Mouse (Mus musculus): ENCODE data around the gene Fam71f1. TPM values are rescaled to one million over a fixed set of nuclear protein-coding genes. Genes with fewer than 3 reads are reported as not detected.

Fam71f1 gene
- polyA plus RNA-seq (2015; fragmentation: Nextera tagmentation; extraction: Ambion mirVana): not detected in 2 replicates

- H3K27ac ChIP-seq: no peak within 1 kb of the TSS
- 0 out of 2 replicates have a peak, but pooled peaks cover 5% of the 10 kb centered on the region for H3K4me1 ChIP-seq (replicated peaks)
- no peaks in the 10 kb centered on the region for H3K27me3 ChIP-seq (replicated peaks)
- 53% methylated on average over 5 of the region's 5 CpGs for WGBS
- peak; percentile 55; the same call in 1 of the 2 replicates for ATAC-seq
- H3K9ac ChIP-seq: no peak within 1 kb of the TSS
- H3K4me2 ChIP-seq (replicated peaks): no peak within 1 kb of the TSS
- H3K4me3 ChIP-seq (replicated peaks): no peak within 1 kb of the TSS
- no peaks in the 10 kb centered on the region for H3K36me3 ChIP-seq
- H3K9me3 ChIP-seq: no peaks in the 10 kb centered on the region
Observed at GRCm38 (mm10) chr6:29318879-29319278, at the start of gene Fam71f1. Gene Fam71f1, plus strand, starts transcription at chr6:29319140.

GRCm38 (mm10) chr6:29270961-29271360 lies 48.0 kb upstream of the Fam71f1 start:
- H3K27ac ChIP-seq: no peak overlapping the region
- ATAC-seq: peak; percentile 52
- peaks cover 11% of the 10 kb centered on the region for H3K4me1 ChIP-seq (replicated peaks)
- H3K27me3 ChIP-seq (replicated peaks): no peaks in the 10 kb centered on the region
- 4% methylated on average over 8 of the region's 8 CpGs for WGBS
- no peaks in the 10 kb centered on the region for H3K9me3 ChIP-seq
- no peak overlapping the region for H3K9ac ChIP-seq
- no peaks in the 10 kb centered on the region; the same call in 1 of the 2 replicates for H3K36me3 ChIP-seq
- peak overlapping the region; percentile 44 for H3K4me2 ChIP-seq (replicated peaks)
- peak overlapping the region; percentile 11; the same call in 1 of the 2 replicates for H3K4me3 ChIP-seq (replicated peaks)

DNA sequence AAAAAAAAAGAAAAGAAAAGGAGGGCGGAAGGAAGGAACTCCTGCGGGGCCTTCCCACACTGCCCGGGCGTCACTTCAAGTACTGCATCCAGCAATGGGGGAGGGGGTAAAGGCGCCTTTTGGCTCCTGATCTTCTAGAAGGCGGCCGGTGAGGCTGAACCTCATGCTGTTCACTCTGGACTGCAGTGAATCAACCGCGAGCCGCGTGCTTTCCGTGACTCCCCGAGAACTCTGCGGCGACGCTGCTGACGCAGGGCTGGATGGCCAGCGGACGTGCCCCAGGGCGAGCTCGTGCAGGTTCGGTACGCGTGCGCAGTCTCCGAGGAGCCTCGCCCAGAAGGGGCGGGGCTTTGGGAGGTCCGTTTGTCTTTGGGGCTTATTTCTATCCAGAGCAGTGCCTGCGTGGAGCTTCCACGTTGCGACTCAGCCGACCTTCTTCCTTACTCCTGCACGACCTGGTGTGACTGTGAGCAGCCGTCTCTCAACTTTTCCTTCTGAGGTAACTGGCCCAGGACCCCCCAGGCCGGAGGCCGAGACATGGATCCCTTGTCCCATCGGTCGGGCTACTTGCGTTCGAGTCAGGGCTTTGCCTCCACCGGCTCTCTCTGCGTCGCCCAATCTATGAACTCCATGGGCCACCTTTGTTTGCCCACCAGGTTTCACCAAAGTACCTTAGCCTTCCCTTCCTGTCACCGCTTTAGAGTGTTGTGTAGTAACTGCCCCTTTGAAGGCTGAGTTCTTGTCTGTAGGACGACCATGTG lies 46.4 kb upstream of the Fam71f1 start, which contains the start of gene Hilpda:
Gene Hilpda, plus strand, starts transcription at position 177 of the 761 bp plus-strand sequence.
- peak; percentile 97 for ATAC-seq
- no peaks in the 10 kb centered on the region; the same call in 1 of the 2 replicates for H3K36me3 ChIP-seq
- peak within 1 kb of the TSS; percentile 67 for H3K4me3 ChIP-seq (replicated peaks)

GRCm38 (mm10) chr6:29276746-29277145 lies 42.2 kb upstream of the Fam71f1 start:
- no peak for ATAC-seq
- Histone ChIP-seq H3K9me3 (no peaks in the 10 kb centered on the region), H3K4me2 (replicated peaks) (no peak overlapping the region), H3K36me3 (no peaks in the 10 kb centered on the region; the same call in 1 of the 2 replicates), H3K4me1 (replicated peaks) (peaks cover 6% of the 10 kb centered on the region; the same call in 1 of the 2 replicates), H3K9ac (no peak overlapping the region), H3K27ac (no peak overlapping the region), H3K4me3 (replicated peaks) (no peak overlapping the region), H3K27me3 (replicated peaks) (no peaks in the 10 kb centered on the region)
- WGBS: 77% methylated on average over 5 of the region's 5 CpGs

More for the DNA sequence above, 46.4 kb upstream of the Fam71f1 start, which contains the start of gene Hilpda:
- H3K9me3 ChIP-seq: no peaks in the 10 kb centered on the region
- no peaks in the 10 kb centered on the region for H3K27me3 ChIP-seq (replicated peaks)
- H3K9ac ChIP-seq: peak within 1 kb of the TSS; percentile 74
- WGBS: under 1% methylated on average over 46 of the region's 46 CpGs
- H3K4me2 ChIP-seq (replicated peaks): peak within 1 kb of the TSS; percentile 79
- H3K4me1 ChIP-seq (replicated peaks): peaks cover 11% of the 10 kb centered on the region
- H3K27ac ChIP-seq: peak within 1 kb of the TSS; percentile 89

DNA sequence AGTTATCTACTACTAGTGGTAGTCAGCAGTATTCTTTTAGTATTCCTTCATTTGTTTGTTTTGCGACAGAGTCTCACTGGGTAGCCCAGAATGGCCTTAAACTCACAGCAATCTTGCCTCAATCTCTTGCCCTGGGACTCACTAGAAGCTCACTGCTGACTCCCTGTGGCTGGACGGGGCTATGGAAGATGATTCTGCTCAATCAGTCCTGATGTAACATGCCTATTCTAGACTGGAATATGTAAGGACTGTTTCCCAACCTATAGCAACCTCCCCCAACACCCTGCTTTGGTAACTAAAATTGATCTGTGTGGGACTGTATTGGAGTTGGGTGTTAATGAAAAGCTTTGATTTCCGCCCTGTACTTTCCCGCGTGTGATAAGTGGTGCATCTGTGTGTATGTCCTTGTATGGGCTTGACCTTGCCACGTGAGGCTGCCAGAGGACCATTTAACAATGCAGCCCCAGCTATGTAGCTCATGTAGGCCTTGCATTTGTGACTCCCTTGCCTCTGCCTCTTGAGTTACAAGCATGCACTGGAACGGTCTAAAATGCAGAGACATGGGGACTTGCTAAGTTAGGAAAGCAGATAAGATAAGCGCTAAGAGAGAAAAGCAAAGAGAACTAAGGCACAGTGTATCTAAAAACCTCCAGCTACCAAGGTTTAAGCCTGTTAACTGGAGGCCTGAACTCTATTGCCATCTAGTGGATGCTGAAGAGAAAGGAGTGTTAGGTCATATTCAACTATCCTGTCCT lies 40.2 kb upstream of the Fam71f1 start:
- H3K4me2 ChIP-seq (replicated peaks): no peak overlapping the region
- H3K27ac ChIP-seq: no peak overlapping the region
- 26% methylated on average over 8 of the region's 8 CpGs for WGBS

GRCm38 (mm10) chr6:29279293-29279692 lies 39.6 kb upstream of the Fam71f1 start, which contains the start of gene Fam71f2:
Gene Fam71f2, plus strand, starts transcription at chr6:29279593.
- Histone ChIP-seq H3K4me3 (replicated peaks) (no peak within 1 kb of the TSS), H3K9ac (no peak within 1 kb of the TSS), H3K27ac (no peak within 1 kb of the TSS), H3K4me1 (replicated peaks) (no peaks in the 10 kb centered on the region), H3K4me2 (replicated peaks) (no peak within 1 kb of the TSS), H3K27me3 (replicated peaks) (no peaks in the 10 kb centered on the region), H3K36me3 (no peaks in the 10 kb centered on the region; the same call in 1 of the 2 replicates), H3K9me3 (no peaks in the 10 kb centered on the region)
- 81% methylated on average over 8 of the region's 8 CpGs for WGBS
- no peak for ATAC-seq

More for the DNA sequence above, 40.2 kb upstream of the Fam71f1 start:
- Histone ChIP-seq H3K4me3 (replicated peaks) (no peak overlapping the region), H3K27me3 (replicated peaks) (no peaks in the 10 kb centered on the region), H3K9ac (no peak overlapping the region), H3K9me3 (no peaks in the 10 kb centered on the region), H3K36me3 (no peaks in the 10 kb centered on the region; the same call in 1 of the 2 replicates), H3K4me1 (replicated peaks) (0 out of 2 replicates have a peak, but pooled peaks cover 1% of the 10 kb centered on the region)
- peak; percentile 80 for ATAC-seq

- H3K27me3 ChIP-seq (replicated peaks): no peaks in the 10 kb centered on the region
- H3K9me3 ChIP-seq: no peaks in the 10 kb centered on the region
- no peaks in the 10 kb centered on the region for H3K36me3 ChIP-seq
- H3K9ac ChIP-seq: no peak overlapping the region
- H3K4me1 ChIP-seq (replicated peaks): no peaks in the 10 kb centered on the region
- WGBS: 36% methylated on average over 7 of the region's 7 CpGs
- no peak overlapping the region for H3K4me3 ChIP-seq (replicated peaks)
- no peak overlapping the region for H3K27ac ChIP-seq
- ATAC-seq: no peak
- H3K4me2 ChIP-seq (replicated peaks): no peak overlapping the region
Observed at GRCm38 (mm10) chr6:29280671-29281070, 38.3 kb upstream of the Fam71f1 start.

- Histone ChIP-seq H3K27me3 (replicated peaks) (no peaks in the 10 kb centered on the region), H3K36me3 (no peaks in the 10 kb centered on the region), H3K4me2 (replicated peaks) (no peak overlapping the region), H3K9ac (no peak overlapping the region), H3K27ac (no peak overlapping the region), H3K4me3 (replicated peaks) (no peak overlapping the region), H3K9me3 (no peaks in the 10 kb centered on the region), H3K4me1 (replicated peaks) (no peaks in the 10 kb centered on the region)
- WGBS: 79% methylated on average over 7 of the region's 7 CpGs
- no peak for ATAC-seq
Observed at GRCm38 (mm10) chr6:29286870-29287269, 32.1 kb upstream of the Fam71f1 start.

DNA sequence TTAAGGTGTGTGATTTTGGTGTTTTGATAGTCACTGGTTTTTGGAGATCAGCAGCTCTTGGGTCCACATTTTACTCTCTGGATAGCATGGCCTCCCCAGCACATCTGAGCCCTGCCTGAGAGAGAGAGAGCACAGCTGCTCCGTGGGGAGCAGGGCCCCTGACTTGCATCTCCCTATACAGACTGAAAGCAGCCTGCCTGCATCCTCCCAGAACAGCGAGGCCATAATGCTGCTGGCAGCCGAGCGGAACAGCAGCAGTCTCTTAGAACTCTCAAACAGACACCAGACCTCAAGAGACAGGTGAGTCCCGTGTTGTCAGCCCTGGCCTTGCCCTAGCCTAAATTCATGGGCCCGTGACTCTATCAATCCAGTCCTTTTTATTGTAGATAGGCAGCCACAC lies 31.5 kb upstream of the Fam71f1 start:
- H3K4me3 ChIP-seq (replicated peaks): no peak overlapping the region
- no peak overlapping the region for H3K9ac ChIP-seq
- H3K36me3 ChIP-seq: no peaks in the 10 kb centered on the region
- H3K27me3 ChIP-seq (replicated peaks): no peaks in the 10 kb centered on the region
- H3K4me2 ChIP-seq (replicated peaks): no peak overlapping the region
- no peaks in the 10 kb centered on the region for H3K9me3 ChIP-seq
- H3K27ac ChIP-seq: no peak overlapping the region
- H3K4me1 ChIP-seq (replicated peaks): no peaks in the 10 kb centered on the region
- WGBS: 46% methylated on average over 6 of the region's 6 CpGs
- ATAC-seq: no peak

DNA sequence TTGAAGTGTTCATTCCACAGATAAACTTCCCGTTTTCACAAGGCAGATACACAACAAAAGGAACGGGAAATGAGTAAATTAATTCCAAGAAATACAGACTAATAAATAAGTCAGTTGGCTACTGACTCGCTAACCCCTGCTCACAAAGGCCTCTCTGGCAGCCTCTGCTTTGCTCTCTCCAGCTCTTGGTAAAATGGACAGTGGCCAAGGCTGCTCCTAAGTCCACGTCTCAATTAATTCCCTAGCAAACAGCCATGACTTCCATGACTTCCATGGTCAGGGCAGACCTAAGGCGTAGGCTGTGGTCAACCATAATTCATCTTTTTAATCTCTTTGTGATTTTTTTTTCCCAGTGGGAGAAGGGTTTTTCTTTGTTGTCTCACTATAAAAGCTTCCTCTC lies 31.0 kb upstream of the Fam71f1 start:
- Histone ChIP-seq H3K27me3 (replicated peaks) (no peaks in the 10 kb centered on the region), H3K9me3 (no peaks in the 10 kb centered on the region), H3K36me3 (no peaks in the 10 kb centered on the region), H3K4me2 (replicated peaks) (no peak overlapping the region), H3K9ac (no peak overlapping the region), H3K4me3 (replicated peaks) (no peak overlapping the region), H3K4me1 (replicated peaks) (no peaks in the 10 kb centered on the region), H3K27ac (no peak overlapping the region)
- 72% methylated on average over 5 of the region's 5 CpGs for WGBS
- no peak for ATAC-seq

- H3K9ac ChIP-seq: no peak overlapping the region
- H3K4me3 ChIP-seq (replicated peaks): no peak overlapping the region
- no peaks in the 10 kb centered on the region for H3K27me3 ChIP-seq (replicated peaks)
- H3K4me2 ChIP-seq (replicated peaks): no peak overlapping the region
- H3K4me1 ChIP-seq (replicated peaks): no peaks in the 10 kb centered on the region
- no peak overlapping the region for H3K27ac ChIP-seq
- WGBS: 64% methylated on average over 6 of the region's 6 CpGs
- no peak for ATAC-seq
- no peaks in the 10 kb centered on the region for H3K9me3 ChIP-seq
- H3K36me3 ChIP-seq: no peaks in the 10 kb centered on the region
Observed at GRCm38 (mm10) chr6:29288651-29289050, 30.3 kb upstream of the Fam71f1 start.

GRCm38 (mm10) chr6:29299112-29299511 lies 19.8 kb upstream of the Fam71f1 start:
- H3K9me3 ChIP-seq: no peaks in the 10 kb centered on the region
- 35% methylated on average over 2 of the region's 2 CpGs for WGBS
- no peaks in the 10 kb centered on the region for H3K27me3 ChIP-seq (replicated peaks)
- ATAC-seq: peak; percentile 47; the same call in 1 of the 2 replicates
- H3K27ac ChIP-seq: no peak overlapping the region
- H3K36me3 ChIP-seq: no peaks in the 10 kb centered on the region
- H3K4me2 ChIP-seq (replicated peaks): no peak overlapping the region
- H3K4me1 ChIP-seq (replicated peaks): no peaks in the 10 kb centered on the region
- no peak overlapping the region for H3K4me3 ChIP-seq (replicated peaks)
- no peak overlapping the region for H3K9ac ChIP-seq

Data from intestine, embryonic 15.5 days (tissue).